Mouse (Mus musculus) heart, postnatal 0 days (tissue): ENCODE results near the gene Cabin1. TPM values are rescaled to one million over a fixed set of nuclear protein-coding genes. Genes with fewer than 3 reads are reported as not detected.
"Not testable (repeated sequence)": the region's sequence is repeated elsewhere in the genome, so short reads cannot be mapped to it uniquely, and the experiment has no call there.

Experiments used
- ATAC-seq: fragments of 200-750 bp; cut with Nextera tagmentation; 2 replicates; pipeline ENCODE4 v1.8.0; 2017; ENCODE audit warnings: low read depth, moderate number of reproducible peaks, moderate library complexity; ENCODE audit not compliant: insufficient read depth
- DNase-seq: peaks from one replicate; pipeline ENCODE4 v3.0.0-alpha.2; 2016; ENCODE audit warnings: low spot score
- H3K27ac ChIP-seq: fragments of 300-500 bp; sonication (generic); 2 replicates; pipeline ENCODE4 v1.5.1; 2014; ENCODE audit warnings: low read depth, mild to moderate bottlenecking
- H3K27me3 ChIP-seq: fragments of 300-500 bp; sonication (generic); 2 replicates; pipeline ENCODE4 v1.6.1; 2014; ENCODE audit warnings: low read length, mixed read lengths; ENCODE audit not compliant: control insufficient read depth, insufficient read depth
- H3K36me3 ChIP-seq: fragments of 300-500 bp; sonication (generic); replicated peaks from 2 replicates; pipeline ENCODE4 v1.6.1; 2014; ENCODE audit warnings: low read length, mixed read lengths; ENCODE audit not compliant: control insufficient read depth, insufficient read depth
- H3K4me1 ChIP-seq: fragments of 300-500 bp; sonication (generic); 2 replicates; pipeline ENCODE4 v1.6.1; 2014; ENCODE audit warnings: antibody characterized with exemption; ENCODE audit not compliant: control insufficient read depth, insufficient read depth
- H3K4me2 ChIP-seq: fragments of 300-500 bp; sonication (generic); 2 replicates; pipeline ENCODE4 v1.6.1; 2014; ENCODE audit warnings: low read depth, mild to moderate bottlenecking, low read length, moderate library complexity
- H3K4me3 ChIP-seq: fragments of 300-500 bp; sonication (generic); 2 replicates; pipeline ENCODE4 v1.5.1; 2014; ENCODE audit warnings: low read depth, low read length
- H3K9ac ChIP-seq: fragments of 300-500 bp; sonication (generic); replicated peaks from 2 replicates; pipeline ENCODE4 v1.6.1; 2014; ENCODE audit warnings: low read depth, low read length, mixed read lengths
- H3K9me3 ChIP-seq: fragments of 300-500 bp; sonication (generic); replicated peaks from 2 replicates; pipeline ENCODE4 v1.6.1; 2016; ENCODE audit warnings: low read length; ENCODE audit not compliant: control insufficient read depth
- CTCF ChIP-seq: IDR thresholded peaks from 2 replicates; pipeline ENCODE4 v1.5.1; 2016; ENCODE audit warnings: antibody characterized with exemption, control low read depth, low read depth
- EP300 ChIP-seq: IDR thresholded peaks from 2 replicates; pipeline ENCODE4 v1.6.1; 2016; ENCODE audit warnings: antibody characterized with exemption, low read depth
- whole genome bisulfite sequencing: fragments of 180-500 bp; shearing (Covaris S2); extraction: QIAGEN DNeasy Blood & Tissue Kit; methylation state at CpG from one replicate; pipeline ENCODE4 v1.1.7; 2014; 5-methylcytosine and 5-hydroxymethylcytosine counted together
- polyA plus RNA-seq: library from polyadenylated mRNA; unstranded; fragments of >200 nt; fragmentation: Nextera tagmentation; extraction: Ambion mirVana; gene quantifications from 2 replicates; pipeline ENCODE4 v1.2.1, GENCODE M21; 2015
- total RNA-seq: library from RNA; depleted of rRNA; stranded (reverse); fragments of >200 nt; gene quantifications from 2 replicates; pipeline ENCODE4 v1.2.3, GENCODE M21; 2014; ENCODE audit warnings: low replicate concordance

Gene Cabin1
- total and polyA plus RNA-seq, 2 experiments from 2014 or later, result 14.0 to 194 TPM

GRCm38 (mm10) chr10:75774102-75774501 is 10.0 kb upstream of the Cabin1 start:
- Histone ChIP-seq H3K36me3 (no peaks in the 10 kb centered on the region), H3K4me3 (no peak overlapping the region), H3K9ac (no peak overlapping the region), H3K4me2 (no peak overlapping the region), H3K9me3 (peaks cover 9% of the 10 kb centered on the region), H3K4me1 (peaks cover 8% of the 10 kb centered on the region), H3K27me3 (no peaks in the 10 kb centered on the region), H3K27ac (no peak overlapping the region)
- 89% methylated on average over 5 of the region's 5 CpGs for WGBS
- DNase-seq, result no peak
- ATAC-seq, result no peak
- TF ChIP-seq CTCF (no peak), EP300 (no peak)

GRCm38 (mm10) chr10:75772795-75773664 is 8.9 kb upstream of the Cabin1 start, which contains the start of gene Ddt:
Ddt (minus strand) TSS chr10:75773414.
- DNase-seq, result peak; percentile 93
- under 1% methylated on average over 47 of the region's 47 CpGs for WGBS
- peak within 1 kb of the TSS; percentile 67 for H3K4me3 ChIP-seq
- peak within 1 kb of the TSS; percentile 66 for H3K9ac ChIP-seq
- ATAC-seq, result peak; percentile 96
- H3K36me3 ChIP-seq, result no peaks in the 10 kb centered on the region
- peak within 1 kb of the TSS; percentile 99 for H3K4me2 ChIP-seq
- no peaks in the 10 kb centered on the region for H3K27me3 ChIP-seq
- peak; percentile 21; the same call in 1 of the 2 replicates for TF ChIP-seq CTCF
- 0 out of 2 replicates have a peak, but pooled peaks have one; percentile 40 for TF ChIP-seq EP300
- no peaks in the 10 kb centered on the region for H3K9me3 ChIP-seq
- H3K4me1 ChIP-seq, result peaks cover 8% of the 10 kb centered on the region
- no peak within 1 kb of the TSS for H3K27ac ChIP-seq

- not testable (repeated sequence) for H3K4me3 ChIP-seq, ATAC-seq, H3K27me3 ChIP-seq, H3K27ac ChIP-seq, H3K36me3 ChIP-seq, DNase-seq, H3K9me3 ChIP-seq, H3K4me1 ChIP-seq, H3K4me2 ChIP-seq, H3K9ac ChIP-seq
- whole genome bisulfite sequencing, result 21% methylated on average over 5 of the region's 5 CpGs
These were observed 3.6 kb upstream of the Cabin1 start for GRCm38 (mm10) chr10:75767756-75768155.

GRCm38 (mm10) chr10:75766856-75767255 is 2.7 kb upstream of the Cabin1 start:
- DNase-seq (no peak), ATAC-seq (no peak)
- H3K9me3 ChIP-seq, result no peaks in the 10 kb centered on the region
- no peak overlapping the region for H3K4me3 ChIP-seq
- TF ChIP-seq EP300 (no peak), CTCF (no peak)
- 87% methylated on average over 6 of the region's 6 CpGs for WGBS
- no peak overlapping the region for H3K9ac ChIP-seq
- H3K4me1 ChIP-seq, result no peaks in the 10 kb centered on the region
- H3K4me2 ChIP-seq, result no peak overlapping the region
- no peaks in the 10 kb centered on the region for H3K27me3 ChIP-seq
- H3K27ac ChIP-seq, result no peak overlapping the region
- H3K36me3 ChIP-seq, result no peaks in the 10 kb centered on the region

GRCm38 (mm10) chr10:75764519-75765473 is 655 bp upstream of the Cabin1 start:
- peak overlapping the region; percentile 91 for H3K9ac ChIP-seq
- DNase-seq, result peak; percentile 76
- peak; percentile 10; the same call in 1 of the 2 replicates for ATAC-seq
- peak overlapping the region; percentile 35 for H3K27ac ChIP-seq
- under 1% methylated on average over 27 of the region's 27 CpGs for WGBS
- 0 out of 2 replicates have a peak, but pooled peaks cover 3% of the 10 kb centered on the region for H3K9me3 ChIP-seq
- H3K36me3 ChIP-seq, result no peaks in the 10 kb centered on the region
- TF ChIP-seq EP300 (no peak), CTCF (peak; percentile 59)
- no peaks in the 10 kb centered on the region for H3K4me1 ChIP-seq
- H3K27me3 ChIP-seq, result no peaks in the 10 kb centered on the region
- H3K4me3 ChIP-seq, result peak overlapping the region; percentile 82
- peak overlapping the region; percentile 96 for H3K4me2 ChIP-seq
